Mouse (Mus musculus) urinary bladder, postnatal 36 days (tissue): ENCODE data around the gene Pald1.

Experiments
- DNase-seq, 2 experiments: peaks; one replicate each; pipeline ENCODE4 v3.0.0; 2022; ENCODE audit warnings: low spot score in 2 of 2, mixed read lengths in 1 of 2

Gene Pald1

GRCm38 (mm10) chr10:61402911-61403310 is 19.6 kb upstream of the Pald1 start:
- no peak for DNase-seq

GRCm38 (mm10) chr10:61402480-61402879 is 19.1 kb upstream of the Pald1 start:
- no peak for DNase-seq

DNA sequence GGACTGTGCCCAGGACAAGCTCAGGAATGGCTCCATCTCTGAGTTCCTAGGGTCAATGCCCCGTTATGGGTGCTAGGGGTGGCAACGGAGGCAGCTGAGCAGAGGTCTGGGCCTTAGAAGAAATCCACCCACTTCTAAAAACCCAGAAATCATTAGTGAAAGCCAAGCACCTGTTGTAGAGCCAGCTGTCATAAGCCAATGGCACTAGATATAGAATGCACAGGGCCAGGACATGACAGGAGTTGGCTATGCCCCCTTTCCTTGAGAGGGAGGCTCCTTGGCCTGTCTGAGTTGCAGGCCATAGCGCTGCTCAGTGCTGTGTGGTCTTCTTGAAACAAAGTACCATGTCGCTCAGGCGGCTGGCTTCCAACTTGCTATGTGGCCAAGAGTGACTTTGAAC is 17.1 kb upstream of the Pald1 start:
- DNase-seq, result no peak

GRCm38 (mm10) chr10:61399156-61399734 is 15.9 kb upstream of the Pald1 start:
- peak; percentile 38 to 61 for DNase-seq

- DNase-seq, result no peak
These were observed 14.8 kb upstream of the Pald1 start for GRCm38 (mm10) chr10:61398125-61398524.

DNA sequence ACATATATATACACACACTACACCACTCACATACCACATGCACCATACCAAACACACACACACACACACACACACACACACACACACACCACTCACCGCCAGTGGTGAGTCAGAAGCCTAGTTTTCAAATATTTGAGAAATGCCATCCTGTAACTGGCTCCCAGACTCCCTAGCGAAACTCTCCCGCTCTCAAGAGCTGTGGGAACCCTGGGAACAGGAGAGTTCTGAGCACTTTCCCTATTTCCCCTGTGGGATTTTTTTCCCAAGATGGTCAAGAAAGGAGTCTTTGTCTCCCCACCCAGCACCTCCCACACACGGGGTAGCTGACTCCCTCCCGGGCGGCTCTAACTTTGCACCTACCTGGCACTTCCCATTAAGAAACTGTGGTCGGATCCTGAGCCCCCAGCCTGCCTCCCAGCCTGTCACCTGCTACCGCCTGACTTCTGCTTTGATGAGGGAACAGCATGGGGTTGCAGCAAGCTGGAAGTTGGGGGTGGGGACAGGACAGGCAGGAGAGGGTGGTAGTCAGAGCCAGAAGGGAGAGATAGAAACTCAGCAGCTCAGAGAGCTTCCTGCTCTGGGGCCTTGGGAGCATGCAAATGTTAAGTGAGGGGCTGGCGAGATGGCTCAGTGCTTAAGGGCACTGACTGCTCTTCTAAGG is 11.3 kb upstream of the Pald1 start:
- no peak for DNase-seq

DNA sequence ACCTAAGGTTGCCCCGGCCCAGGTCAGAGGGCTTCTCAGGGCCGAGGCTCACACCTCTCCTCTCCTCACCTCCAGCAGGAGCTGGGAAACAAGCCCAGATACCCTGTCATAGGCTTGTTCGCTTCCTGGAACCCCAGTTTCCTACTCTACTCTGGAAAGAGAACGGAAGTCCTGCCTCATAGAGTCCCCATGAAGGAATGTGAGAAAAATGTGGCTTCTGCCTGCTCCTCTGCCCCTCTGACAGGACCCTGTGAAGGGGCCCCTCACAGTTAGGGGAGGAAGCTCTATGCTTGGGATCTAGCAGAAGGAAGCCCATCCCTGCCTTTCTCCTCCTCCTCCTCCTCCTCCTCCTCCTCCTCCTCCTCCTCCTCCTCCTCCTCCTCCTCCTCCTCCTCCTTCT is 9.3 kb upstream of the Pald1 start:
- DNase-seq, result no peak

GRCm38 (mm10) chr10:61390148-61390547 is 6.8 kb upstream of the Pald1 start:
- DNase-seq, result no peak

- DNase-seq, result no peak
These were observed 5.7 kb upstream of the Pald1 start for GRCm38 (mm10) chr10:61389020-61389419.

DNA sequence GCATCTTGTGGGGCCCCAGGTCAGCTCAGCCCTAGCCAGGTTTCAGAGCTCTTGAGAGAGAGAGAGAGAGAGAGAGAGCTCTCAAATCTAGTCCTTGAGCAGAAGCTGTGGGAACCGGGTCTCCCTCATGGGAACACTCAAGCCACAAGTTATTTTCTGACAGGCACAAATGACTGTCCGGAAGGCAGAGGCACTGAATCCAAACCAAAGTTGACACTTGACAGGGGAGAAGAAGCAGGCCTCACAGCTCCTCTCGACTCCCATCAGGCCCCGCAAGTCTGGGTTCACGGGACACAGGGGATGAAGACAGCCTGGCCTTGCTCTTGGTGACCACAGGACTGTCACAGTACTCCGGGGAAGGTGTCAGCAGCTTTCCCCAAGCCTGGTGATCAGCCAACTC is 3.0 kb upstream of the Pald1 start:
- no peak for DNase-seq

DNA sequence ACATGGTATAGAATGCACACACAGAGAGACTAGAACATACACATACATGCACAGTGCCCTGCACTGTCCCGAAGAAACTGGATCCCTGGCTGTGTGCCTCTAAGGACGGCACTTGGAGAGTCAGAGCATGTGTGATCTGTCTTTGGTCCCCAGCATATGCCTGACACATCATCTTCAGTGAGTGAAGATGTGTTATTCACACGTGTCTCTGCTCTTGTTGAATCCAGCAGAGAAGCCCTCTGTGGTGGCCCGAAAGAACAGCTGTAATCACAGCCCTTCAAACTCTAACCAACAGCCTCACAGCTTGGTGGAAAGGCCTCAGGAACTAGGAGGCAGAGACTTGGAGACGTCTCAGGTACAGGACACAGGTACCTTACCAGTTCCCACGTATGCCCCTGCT is 1.8 kb upstream of the Pald1 start:
- DNase-seq, result no peak

DNA sequence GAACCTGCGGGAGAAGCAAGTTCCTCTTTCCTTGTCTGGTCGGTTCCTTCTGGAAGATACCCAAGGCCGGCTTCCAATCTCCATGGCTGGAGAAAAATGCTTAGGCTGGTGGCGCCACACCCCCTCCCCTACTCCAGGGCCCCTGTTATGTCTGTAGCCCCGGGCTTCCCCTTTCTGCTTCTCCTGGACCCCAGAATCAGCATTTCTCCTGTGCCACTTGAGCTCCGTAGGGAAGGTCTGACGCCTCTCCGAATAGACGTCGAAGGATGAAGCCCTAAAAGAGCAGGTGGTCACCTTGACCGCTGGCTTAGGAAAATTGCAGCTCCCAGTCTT is 351 bp upstream of the Pald1 start:
- no peak for DNase-seq

DNA sequence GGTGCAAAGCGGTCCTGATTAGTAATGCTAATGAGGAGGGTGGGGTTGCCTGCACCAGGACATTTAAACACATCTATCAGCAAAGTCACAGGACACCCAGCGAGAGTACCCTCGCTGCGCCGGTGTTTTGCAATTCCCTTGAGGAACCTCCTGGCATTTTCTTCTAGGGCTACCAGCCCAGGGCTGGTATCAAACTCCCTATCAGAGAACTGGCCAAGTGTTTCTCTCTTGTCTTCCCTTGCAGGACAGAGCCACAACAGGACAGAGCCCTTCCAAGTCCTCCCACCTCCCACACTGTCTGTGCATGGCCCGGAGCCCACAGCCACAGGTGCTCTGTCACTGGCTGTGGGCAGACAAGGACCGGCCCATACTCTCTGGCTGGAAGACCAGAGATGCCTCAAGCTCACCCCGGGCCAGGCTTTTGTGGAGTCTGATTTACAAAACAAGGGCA is 1.0 kb downstream of the Pald1 start:
- DNase-seq, result no peak

DNA sequence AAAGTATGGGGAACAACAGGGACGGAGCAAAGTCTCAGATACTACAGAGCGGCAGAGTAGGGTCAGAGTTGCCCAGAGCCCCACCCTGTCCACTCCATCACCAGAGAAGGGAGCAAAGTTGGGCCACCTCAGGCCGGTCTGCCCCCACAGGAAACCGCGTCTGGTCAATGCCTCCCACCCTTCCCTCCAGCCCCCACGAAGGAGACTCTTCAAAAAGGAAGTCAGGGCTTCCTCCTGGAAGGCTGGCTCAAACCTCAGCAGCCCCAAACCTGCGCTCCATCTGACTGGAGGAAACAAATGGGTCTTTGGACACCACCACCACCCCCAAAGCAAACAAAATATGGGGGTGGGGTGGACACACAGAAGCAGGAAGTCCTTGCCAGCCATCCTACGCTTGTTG is 1.5 kb downstream of the Pald1 start:
- DNase-seq, result no peak

- no peak for DNase-seq
These were observed 3.1 kb downstream of the Pald1 start for GRCm38 (mm10) chr10:61380186-61380585.

DNA sequence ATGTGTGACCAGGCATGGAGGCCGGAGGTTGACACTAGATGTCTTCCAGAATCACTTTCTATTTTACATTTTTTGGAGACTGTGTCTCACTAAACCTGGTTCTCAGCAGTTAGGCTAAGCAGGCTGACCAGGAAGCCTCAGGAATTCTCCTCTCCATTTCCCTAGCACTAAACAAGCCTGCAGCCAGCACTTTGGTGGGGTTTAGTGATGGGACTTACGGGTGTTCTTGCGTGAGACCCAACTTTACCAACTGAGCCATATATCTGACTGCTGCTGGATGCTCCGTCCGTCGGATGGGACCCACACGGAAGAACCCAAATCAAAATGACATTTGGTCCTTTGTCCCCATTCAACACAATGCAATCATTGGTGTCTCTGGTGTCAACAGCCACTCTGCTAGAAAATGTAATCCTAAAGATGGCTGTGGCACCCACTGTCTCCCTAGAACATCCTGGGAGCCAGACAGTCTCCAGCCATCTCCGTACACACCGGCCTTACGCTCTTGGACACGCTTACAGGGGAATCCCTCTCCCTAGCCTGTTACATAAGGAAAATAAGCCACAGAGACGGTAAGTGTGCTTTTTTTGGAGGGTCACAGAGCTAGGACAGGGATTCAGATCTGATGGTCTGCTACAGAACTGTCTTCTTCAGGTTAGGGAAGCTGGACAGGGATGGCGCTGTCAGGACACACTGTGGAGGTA is 3.8 kb downstream of the Pald1 start:
- DNase-seq, result no peak

- no peak for DNase-seq
These were observed 4.6 kb downstream of the Pald1 start for GRCm38 (mm10) chr10:61378698-61379097.

DNA sequence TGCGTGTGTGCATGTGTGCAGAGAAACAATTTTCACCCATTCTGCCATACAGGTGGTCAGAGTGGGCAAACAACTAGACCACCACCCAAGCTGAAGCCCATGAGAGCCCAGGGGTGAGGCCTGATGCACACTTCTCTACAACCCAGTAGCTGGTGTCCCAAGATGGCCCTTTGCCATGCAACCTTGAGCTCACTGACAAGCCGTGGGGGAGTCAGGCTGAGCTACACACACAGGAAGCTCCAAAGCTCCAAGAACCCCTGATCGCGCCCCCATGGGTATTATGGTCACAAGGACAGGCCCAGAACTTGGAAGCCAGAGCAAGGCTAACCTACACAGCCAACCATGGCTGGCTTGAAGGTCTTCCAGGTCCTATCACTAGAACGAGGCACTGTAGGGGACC is 5.3 kb downstream of the Pald1 start:
- DNase-seq, result no peak

GRCm38 (mm10) chr10:61374771-61375481 is 8.4 kb downstream of the Pald1 start:
- DNase-seq, result no peak

DNA sequence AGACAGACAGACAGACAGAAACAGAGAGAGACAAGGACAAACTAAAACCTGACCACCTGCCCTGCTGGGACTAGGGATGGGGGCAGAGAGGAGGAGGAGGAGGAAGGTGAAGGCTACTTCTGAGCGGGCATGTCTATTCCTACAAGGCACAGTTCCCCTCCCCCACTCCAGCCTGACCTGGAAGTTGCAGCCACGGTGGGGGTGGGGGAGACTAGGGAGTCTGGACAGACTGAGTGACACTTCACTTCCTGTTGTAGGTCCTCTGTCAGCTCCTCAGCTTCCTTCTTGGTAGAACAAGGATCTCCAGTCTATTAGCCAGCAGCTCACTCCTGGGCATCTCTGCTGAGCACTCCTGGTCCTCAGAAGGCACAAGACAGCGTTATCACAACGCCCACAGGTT is 9.3 kb downstream of the Pald1 start:
- no peak for DNase-seq

- no peak for DNase-seq
These were observed 10.8 kb downstream of the Pald1 start for GRCm38 (mm10) chr10:61372585-61372923.

DNA sequence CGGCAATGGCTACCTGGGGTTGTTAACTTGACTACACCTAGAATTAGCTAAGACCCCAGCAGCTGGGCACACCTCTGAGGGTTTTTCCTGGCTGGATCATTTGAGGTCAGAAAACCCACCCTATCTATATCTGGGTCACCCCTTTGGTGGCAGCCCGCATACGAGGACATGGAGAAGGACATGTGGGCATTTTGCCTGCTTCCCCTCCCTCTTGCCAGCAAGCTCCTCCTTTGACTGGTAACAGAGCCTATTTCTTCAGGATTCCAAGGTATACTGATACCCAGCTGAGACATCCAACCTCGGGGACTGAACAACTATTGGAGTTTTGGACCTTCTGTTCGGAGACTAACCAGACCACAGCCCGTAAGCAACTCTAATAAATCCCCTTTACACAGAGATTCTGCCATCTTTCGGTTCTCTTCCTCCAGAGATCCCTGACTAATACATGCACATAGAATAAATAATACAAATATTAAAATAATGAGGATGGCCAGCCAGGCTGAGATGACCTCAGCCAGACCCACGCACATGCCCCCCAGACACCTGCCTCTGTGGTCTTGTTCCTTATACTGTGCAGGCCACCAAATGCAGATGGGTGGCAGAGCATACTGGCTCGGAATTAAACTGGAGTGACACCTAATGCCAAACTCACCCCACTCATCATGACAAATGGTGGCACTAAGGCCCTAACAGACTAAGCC is 11.3 kb downstream of the Pald1 start:
- DNase-seq, result no peak
